Mouse (Mus musculus): ENCODE results near the gene Dph3.

Gene Dph3

DNA sequence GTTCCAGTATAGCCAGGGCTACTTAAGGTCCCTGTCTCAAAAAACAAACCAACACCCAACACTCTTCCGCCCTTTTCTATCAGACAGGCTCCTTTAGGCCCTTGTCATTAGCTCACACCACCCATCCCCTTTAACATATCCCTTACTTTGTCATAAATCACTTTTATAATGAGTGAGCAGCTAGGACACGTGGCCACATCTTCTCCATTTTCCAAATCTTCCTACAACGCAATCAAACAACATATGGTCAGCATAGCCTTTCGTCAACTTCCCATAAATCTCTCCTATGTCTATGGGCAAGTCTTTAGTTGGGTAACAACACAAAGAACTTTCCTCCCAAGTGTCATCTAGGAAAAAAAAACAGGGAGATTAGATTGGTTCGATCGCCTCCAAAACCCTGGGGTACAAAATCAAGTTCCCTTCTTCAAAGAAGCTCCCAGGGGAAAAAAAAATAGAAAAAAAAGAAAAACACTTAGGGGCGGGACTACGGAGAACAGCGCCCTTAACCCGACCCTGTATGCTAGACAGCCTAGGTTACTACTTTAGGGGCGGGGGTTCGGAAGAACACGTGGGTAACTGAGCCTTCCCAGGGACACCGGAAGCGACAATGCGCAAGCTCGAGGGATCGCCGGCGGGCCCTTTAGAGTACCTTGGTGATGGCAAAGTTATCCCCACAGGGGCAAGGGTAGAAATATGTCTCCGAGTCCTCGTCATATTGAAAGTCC, 606 bp downstream of the Dph3 start, which contains the start of gene Oxnad1:
Oxnad1 (plus strand) TSS at position 614 of the 725 bp plus-strand sequence.
- DNase-seq: no peak

DNA sequence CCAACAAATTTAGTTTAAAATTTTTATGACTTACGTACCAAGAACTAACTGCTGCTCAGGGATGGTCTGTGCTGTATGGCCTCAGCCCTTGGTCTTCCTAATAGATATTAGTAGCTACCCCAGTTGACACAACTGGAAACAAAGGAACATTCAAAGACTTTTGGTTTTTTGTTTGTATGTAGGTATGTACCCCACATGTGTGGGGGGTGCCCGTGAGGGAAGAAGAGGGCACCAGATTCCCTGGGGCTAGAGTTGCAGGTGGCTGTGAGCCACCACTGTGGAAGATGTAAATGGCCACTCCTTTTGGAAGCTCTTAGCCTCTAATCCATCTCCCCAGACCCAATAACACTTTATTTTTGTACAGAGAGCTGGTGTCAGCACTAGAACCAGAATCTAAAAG, 2.1 kb downstream of the Dph3 start:
- DNase-seq: no peak

DNA sequence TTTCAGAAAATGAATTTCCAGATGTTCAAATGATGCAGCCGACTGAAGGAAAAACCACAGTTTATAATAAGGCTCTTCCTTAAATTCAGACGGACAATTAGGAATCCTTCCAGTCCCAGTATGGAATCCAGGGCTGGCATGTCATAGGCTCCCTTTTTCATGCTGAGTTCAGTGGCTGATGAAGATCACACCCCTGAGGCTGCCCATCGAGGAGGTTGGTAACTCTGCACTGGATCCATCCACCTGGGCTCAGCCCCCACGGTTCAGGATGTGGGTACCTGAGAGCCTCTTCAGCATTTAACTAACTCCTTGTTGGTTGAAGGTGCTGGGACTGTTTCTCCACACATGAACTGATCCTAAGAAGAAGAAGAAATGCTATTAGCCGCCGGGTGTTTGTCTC, 2.6 kb downstream of the Dph3 start:
- no peak for DNase-seq

DNA sequence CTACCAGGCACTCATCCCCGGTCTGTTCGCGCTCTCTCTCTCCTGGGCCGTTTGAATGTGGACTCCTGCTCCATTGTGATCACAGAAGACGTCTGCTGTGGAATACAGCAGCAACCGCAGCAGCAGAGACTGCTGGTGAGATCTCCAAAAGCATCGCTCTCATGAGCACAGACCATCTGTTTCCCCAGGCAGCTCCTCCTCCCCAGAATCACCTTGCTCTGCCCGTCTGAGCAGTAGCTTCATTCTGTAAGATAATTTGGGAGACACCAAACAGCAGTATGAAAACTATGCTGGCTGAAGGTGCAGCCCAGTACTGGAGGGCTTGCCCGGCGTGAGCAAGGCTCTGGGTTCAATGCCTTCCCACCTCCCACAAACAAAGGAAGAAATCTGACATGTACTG, 4.5 kb downstream of the Dph3 start:
- no peak for DNase-seq

DNA sequence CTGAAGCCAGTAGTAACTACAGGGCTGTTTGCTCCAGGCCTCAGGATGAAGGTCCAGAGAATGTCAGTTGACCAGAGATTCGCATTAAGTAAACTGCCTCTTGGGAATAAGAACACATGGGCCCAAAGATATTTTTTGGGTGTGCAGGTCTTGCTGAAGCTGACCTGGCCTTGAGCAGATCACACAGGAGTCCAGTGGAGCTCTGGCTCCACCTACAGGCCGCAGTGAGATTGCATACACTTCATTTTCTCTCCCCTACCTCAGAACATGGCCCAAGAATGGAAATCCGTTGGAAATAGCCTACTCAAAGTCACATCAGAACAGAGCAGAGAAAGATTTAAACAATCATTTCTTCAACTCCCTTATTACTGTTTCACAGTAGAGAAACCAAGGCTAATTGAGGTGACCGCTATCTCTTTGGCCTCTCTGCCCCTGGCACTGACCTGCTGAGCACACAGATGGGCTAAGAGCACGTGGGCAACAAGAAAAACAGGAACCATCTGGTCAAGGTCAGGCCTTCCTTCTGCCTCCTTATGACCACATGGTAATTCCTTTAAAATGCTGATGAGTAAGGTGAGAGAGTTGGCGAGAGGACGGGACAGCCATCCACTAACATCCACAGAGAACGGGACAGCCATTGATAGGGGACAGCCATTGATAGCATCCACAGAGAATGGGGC, 8.5 kb downstream of the Dph3 start:
- DNase-seq: peak; percentile 90

DNA sequence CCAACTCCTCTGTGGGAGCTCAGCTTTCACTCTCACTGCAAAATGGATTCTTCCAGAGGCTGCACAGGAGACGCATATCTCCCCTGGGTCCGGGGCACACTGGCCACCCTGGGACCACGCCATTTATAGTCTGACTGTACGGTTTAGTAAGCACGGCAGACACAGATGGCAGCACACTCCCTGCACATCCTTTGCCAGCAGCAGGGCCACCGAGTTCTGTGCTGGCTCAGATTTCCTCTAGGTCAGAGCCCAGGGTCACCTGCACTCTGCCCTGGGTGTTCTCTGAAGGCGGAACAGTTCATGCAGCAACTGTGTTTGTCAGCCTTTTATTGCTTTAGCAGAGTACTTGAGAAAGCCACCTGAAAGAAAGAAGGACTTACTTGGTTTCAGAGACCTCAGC, 11.6 kb downstream of the Dph3 start:
- DNase-seq: no peak

DNA sequence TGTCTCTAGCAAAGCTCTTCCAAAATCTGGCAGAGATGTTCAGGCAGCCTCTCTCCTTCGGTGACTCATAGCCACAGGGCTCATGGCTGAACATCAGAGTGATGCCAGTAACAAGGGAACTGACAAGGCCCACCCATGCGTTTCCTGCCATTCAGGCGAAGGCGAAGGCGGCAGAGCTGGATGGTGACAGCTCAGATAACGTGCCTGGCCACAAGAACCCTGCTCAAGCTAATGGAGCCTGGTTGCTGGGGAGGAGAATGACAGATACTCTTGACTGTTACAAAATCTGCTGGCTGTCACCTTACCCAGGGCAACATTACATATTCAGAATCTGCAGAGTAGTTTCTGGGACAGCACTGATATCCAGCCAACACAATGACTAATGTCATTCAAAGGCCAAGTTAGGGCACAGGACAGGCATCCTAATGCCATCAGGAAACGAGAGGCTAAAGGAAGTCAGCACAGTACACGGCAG, 12.3 kb downstream of the Dph3 start:
- no peak for DNase-seq

DNA sequence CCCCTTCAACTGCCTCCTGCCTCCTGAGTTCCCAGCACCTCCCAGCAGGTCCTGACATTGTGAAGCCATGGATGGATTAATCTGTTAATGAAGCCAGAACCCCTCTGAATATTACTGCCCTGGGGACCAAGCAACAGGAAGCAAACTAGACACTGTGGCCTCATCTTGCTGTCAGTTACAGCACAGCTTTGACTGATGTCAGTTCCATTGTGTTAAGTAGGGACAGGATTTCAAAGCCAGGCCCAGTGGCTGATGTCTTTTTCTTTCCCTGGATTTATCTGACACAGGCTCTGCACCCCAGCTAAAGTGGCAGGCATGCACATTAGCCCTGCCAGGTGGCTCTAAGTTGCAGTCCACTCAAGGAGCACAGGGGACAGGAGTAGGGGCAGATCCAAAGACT, 12.7 kb downstream of the Dph3 start:
- no peak for DNase-seq

DNA sequence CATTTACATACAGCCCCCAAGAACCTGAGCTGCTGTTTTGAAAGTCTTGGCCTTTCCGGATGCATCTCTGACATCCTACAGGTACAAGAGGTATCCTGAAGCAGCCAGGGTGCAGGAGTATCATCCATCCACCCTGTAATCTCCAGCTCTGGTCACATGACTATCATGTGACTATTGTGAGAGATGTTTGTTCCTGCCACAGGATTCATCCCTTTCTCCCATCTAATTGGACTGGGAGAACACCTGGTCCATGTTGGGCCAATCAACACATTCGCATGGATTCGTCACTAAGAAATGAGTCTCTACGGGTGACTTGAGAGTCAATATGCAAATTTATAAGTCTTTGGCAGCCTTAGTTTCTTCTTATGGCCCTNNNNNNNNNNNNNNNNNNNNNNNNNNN, 24.1 kb downstream of the Dph3 start:
- DNase-seq: no peak

DNA sequence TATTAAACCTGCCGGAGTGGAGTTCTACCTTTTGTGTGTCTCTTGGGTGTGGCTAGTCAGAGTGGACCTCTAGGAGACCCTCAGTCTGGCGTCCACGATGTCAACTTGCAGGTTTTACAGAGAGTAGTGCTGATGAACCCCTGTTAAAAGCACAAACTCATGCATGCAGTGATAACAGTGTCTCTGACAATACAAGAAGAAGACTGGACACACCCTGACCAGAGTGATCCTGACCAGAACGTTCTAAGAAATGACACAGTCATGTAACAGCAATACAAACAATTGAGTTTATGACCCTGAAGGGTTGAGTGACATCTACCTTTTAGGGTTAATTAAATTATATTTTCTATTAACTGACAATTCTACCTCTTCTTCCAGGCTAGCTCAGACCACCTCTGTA, 27.9 kb downstream of the Dph3 start:
- DNase-seq: no peak

DNA sequence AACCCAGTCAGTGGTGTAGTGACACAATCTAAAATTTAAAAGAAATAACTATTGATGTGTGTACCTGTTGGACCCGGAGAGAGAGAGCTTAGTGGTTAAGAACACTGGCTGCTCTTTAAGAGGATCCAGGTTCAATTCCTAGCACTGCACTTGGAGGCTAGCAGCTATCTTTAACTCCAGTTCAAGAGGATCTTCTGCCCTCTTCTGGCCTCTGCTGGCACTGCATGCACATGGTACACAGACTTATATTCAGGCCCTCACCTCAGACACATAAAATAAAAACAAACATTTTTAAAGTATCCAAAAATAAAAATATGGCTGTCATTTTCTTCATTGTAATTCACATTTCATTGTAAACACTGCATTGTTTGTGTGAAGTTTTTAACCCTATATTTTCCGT, 28.9 kb downstream of the Dph3 start:
- no peak for DNase-seq

DNA sequence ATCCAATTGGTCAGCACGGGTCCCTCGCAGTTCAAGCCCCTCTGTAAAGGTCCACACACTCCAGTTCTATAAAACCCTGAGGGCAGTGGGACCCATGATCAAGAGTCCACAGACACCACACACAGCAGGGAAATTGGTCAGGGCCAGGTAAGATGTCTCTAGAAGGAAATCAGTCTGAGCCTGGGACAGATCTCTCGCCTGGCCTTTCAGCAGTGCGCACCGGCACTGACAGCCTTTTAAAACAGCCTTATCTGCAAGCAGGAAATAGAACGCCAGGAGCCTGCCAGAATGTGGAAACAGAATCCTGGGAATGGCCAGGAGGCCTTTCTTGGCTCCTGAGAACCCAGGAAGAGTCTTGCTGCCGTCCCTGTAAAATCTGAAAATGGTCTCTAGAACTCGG, 29.7 kb downstream of the Dph3 start:
- DNase-seq: no peak

DNA sequence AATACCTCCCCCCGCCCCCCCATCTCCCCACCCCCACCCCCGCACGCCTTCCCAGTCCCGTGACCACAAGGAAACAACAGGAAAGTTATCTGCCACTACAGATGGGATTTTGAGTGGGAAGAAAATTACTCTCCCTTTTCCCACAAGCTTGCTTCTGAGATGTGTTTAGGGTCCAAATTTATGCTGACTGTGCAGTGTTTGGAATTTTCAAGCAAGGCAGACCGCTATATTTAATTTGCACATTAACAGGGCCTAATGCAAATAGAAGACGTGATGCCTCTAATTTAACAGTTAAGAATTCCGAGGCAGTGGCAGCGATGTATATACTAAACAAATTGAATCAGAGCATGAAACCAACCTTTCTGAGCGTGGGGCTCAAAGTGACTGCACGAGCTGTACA, 30.7 kb downstream of the Dph3 start:
- DNase-seq: no peak

DNA sequence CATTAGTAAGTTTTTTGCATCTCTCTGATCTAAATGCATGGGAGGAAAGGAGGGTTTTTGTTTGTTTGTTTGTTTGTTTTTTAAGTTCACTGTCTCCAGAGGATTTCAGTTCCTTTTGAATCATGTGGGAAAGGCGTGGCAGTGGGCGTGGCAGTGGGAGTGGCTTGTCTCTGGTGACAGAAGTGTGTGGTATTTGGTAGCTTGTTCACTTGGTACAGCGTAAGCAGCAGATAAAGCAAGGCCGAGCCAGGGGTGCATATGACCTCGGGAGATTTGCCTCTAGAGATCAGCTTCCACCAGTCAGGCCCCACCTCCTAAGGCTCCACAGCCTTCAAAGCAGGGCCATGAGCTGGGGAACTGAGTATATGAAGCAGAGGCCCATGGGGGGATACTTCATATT, 31.6 kb downstream of the Dph3 start:
- no peak for DNase-seq

DNA sequence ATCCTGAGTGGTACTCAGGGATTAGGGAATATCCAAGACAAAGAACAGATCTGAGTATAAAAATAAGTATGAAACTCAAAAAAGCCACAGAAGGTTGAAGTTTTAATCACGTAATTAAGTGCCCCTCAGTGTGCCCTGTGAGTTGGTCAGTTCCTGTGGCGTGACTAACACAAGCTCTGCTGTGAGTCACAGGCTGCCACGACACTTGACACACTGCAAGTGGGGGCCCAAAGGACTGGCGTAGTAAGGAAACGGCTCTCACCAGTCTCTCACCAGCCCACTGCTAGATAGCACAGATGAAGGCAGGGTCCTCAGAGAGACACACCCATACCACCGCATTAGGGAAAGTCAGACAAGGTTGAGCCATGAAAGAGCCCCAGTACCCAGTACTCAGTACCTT, 35.4 kb downstream of the Dph3 start:
- DNase-seq: no peak

DNA sequence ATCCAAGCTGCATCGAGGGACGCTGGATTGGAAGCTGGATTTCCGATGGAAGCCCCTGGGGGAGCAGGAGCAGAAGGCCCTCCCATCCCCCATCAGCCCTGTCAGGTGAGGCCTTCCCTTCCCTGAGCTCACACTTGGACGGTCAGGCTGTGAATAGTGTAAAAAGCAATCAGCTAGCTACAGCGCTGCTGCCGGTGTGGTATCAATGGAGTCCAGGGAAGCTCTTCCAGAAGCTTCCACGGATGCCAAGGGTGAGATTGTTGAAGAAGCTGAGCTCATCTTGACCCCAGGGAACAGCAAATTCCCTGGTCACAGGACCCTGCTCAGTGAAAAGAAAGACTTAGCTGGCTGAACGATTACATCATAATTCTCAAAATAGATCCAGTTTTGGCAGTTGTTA, 39.2 kb downstream of the Dph3 start:
- no peak for DNase-seq

DNA sequence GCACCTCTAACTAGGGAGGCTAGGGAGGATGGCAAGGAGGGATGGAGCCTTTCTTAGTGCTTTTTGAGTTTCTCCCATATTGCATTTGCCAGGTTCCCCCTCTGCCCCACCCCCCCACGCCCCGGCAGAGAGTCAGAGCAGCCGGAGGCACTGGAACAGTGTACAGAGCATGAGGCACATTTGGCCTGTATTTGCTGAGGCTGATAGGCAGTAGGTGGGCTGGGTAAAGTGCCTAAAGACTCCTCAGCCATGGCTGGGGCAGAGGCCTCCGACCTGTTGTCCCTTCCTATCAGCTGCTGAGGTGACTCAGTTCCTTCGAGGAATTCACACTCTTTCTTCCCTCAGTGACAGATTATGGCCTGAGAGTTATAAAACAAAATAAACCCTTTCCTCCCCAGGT, 43.4 kb downstream of the Dph3 start:
- DNase-seq: no peak

DNA sequence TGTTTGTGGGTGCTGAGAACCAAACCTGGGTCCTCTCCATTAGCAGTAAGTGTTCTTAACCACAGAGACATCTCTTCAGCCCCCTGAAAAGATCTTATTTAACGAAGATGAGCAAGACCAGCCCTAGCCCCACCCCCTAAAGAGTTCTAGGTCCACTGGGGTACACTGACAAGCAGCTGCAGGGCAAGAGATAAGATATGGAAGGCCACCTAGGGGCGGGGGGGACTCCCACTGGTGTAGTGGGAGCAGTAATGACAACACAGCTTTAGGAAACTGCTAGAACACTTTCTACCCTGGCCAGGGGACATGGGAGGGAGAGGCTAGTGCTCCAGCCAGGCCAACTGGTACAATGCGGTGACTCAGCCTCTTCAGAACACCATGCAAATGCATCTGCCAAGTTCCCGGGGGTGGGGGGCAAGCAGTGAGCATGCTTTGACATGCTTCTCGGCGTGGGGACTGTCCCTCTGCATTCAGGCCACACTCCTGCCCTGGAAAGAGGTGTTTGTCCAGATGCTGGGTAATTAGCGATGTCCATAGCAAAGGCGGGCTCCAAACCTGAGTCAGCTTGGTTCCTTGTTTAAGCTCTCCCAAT, 47.8 kb downstream of the Dph3 start:
- DNase-seq: no peak

DNA sequence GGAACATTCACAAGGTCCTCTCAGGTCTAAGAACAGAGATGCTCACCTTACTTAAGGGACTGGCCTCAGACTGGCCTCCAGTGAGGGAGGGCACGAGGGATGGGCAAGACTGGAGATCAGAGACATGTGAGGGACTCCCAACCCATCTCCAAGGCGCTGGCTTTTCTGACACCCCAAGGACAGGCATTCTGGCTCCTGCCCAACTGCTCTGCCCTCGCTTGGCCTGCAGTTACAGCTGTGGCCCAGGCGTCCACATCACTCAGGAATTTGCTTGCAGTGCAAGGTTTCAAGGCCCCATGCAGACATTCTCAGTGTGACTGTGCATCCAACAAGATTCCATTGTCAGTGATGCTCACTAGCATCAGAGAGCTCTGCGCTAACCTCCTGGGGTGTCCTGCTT, 49.0 kb downstream of the Dph3 start:
- no peak for DNase-seq

DNA sequence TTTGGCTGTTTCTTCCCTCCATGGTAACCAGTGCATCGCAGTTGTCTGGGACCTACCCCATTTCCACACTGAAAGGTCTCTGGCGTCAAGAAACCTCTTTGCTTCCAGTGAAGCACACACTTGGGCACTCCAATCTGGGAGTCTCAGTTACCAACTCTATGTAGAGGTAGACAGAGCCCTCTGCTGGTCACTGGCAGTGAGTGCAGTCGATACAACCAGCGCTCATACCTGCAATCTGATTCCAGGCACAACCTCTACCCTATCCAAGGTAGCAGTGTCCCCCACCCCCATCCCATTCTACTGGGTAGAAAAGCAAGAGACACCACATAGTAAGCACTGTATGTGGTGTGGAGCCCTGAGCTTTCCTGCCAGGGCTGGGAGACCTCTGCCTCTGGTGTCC, 53.0 kb downstream of the Dph3 start:
- peak; percentile 93 for DNase-seq
